Mouse (Mus musculus) kidney, adult 8-10 months (tissue): ENCODE measurements at regions not wholly inside any gene's neighbourhood (a gene's known extent, or its start where the extent isn't known, plus 50 kb on each side); places are given as distances from the start of the nearest gene placed in this dataset.

ENCODE experiments used
- DNase-seq, 2 experiments: peaks; one replicate each; pipeline ENCODE4 v3.0.0; 2022

DNA sequence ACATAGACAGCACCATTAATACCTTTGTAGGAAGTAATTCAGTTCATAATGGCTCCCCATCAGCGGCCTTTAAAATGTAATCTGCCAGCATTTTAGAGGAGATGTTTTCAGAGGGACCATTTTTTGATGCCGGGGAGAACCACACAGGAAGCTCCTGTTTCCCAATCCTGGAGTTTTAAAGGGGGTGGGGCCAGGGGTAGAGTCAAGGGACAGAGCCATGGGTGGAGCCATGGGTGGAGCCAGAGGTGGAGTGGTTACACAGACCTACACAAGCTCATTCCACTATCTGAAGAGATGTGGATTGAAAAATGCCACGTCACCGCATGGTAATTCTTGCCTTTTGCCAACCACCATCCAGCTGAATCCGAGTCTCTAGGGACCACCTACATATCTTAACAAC lies 67.1 kb upstream of the Plcl2 start:
- DNase-seq, result no peak

DNA sequence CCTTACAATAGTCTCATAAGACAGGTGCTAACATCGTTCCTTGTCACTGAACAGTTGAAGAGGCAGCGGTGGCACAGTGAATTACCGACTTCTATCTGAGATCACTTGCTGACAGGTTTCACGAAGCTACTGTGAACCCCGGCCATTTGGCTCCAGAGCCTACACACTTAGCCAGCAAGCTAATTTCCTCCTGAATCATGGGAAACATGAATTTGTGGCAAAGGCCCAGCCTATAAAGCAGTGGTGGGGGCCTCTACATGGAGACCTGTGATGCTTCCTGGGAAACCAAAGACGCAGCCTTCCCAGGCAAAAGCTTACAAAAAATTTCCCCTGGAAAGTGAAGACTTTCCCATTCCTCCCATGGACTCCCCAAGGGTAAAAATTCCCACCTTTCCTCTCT lies 66.3 kb upstream of the Plcl2 start:
- no peak for DNase-seq

DNA sequence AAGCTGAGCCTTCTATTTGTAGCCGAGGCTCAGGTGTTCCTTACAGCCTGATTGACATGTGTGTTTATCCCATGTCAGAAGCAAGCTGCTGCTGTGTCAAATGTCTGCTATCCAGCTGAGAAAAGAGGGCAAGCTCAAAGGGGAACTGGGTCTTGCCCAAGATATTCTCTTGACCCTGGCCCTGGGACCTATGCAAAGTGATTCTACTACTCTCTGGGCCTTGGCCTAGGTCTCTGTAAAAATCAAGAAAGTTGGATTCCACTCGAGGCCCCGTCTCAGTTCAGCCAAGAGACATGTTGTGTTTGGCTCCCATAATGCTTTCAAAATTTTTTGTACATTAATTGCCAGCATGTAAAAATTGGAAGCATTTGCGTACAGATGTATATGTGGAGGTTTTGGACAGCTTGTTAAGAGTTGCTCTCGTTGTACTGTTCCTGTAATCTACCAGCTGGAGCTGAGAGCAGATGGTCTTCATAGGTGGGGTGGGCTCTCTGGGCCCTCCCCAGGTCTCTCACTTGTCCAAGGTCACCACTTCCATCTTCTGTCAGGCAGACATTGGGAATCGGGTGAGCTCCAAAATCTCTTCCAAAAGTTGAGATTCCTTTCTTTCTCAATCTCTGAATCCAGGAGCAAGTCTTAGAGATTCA lies 65.7 kb upstream of the Plcl2 start:
- no peak for DNase-seq

DNA sequence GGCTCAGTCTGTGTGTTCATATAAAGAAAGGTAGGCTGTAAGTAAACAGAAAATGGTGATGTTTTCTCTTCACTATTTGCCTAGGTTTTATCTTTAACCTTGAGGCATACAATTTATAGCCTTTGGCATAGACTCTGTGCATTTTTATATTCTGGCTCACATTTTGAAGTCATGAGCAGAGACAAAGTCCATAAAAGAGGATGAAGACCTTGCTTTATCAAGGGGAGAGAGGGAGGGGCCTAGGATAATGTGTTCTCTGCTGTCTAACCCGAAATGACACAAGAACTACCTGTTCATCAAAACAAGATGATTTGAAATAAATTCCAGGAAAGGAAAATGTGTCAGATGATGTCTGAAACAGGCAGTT lies 65.2 kb upstream of the Plcl2 start:
- DNase-seq, result no peak

DNA sequence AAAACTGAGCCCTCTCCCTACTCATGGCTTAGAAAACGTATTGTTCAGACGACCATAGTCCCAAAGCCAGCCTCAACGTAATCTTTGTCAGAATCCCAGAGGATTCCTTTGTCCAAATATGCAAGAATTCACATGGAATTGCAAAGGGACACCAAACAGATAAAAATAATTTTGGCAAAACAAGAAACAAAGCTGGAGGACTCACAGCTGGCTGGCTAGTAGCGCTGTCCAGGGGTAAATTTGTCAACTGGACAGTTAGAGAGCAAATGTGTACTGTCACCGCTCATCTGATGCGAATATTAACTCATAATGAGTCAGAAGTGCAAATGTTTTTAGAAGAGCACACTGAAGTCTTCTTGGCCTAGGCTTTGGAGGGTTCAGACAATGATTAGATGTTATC lies 60.5 kb upstream of the Plcl2 start:
- DNase-seq, result no peak

DNA sequence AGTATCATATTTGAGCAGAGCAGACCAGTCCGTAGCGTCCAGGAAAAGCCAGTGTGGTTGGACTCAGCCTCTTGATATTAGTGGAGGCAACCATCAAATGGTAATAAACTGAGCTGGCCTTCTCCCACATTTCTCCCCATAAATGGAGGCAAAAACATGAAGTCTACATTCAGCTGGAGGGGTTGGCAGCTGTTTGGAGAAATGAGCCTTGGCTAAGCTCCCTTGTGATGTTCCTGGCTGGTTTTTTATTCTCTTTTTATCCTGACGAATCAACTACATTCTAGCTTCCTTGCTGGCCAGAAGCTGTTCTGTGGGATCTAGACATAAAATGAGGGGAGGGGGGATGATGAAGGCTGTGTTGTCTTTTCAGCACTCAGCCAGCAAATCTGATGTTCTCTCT lies 57.6 kb upstream of the Plcl2 start:
- no peak for DNase-seq

DNA sequence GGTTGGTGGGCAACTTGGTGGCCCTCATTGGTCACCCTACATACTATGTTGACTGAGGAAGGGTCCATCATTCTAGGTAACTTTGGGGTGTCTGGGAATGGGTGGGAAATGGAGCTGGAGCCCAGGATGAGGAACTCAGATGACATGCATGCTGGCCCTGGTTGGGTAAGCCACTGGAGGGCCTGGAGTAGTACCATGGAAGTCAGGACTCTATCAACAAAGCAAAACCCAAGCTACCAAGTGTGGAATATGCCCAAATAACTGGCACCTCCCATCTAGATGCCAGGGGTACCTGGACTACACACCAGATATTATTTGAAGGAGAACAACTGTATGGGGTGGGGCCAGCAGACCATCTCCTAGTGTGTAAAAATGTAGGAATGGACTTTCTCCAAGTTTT lies 55.7 kb upstream of the Plcl2 start:
- no peak for DNase-seq

DNA sequence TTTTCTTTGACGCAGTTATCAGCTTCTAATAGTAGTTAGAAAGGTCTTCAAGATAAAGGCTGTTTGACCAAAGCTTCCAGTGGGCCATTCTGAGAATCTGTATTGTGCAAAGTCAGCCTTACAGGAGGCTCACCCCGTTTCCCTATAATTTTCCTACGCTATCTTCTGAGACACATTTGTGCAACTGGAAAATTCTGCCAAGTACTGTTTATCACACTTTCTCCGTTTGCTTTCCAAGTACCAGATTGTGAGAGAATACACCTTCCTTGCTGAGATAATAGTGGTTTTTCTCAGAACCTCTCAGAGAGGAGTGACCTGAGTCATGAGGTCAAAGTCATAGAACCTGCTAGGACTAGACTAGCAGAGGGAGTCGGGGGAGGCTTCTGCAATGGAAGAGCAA lies 55.2 kb upstream of the Plcl2 start:
- no peak for DNase-seq

DNA sequence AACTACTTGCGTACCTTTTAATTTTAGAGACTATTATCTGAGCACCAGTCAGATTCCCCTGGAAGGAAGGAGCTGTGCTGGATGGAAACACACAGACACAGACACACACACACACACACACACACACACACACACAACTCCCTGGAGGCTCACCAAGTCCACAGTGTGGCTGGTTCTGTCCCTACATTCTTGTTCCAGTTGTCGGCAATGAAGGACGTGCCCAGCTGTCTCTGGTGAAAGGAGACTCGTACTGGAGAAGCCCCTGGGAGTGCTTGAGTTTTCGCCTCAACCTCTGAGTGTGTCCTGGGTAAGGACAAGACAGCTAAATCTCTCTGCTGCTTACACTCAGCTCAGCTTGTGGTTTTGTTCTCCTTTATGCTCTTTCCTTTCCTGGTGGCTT lies 54.3 kb upstream of the Plcl2 start:
- no peak for DNase-seq

DNA sequence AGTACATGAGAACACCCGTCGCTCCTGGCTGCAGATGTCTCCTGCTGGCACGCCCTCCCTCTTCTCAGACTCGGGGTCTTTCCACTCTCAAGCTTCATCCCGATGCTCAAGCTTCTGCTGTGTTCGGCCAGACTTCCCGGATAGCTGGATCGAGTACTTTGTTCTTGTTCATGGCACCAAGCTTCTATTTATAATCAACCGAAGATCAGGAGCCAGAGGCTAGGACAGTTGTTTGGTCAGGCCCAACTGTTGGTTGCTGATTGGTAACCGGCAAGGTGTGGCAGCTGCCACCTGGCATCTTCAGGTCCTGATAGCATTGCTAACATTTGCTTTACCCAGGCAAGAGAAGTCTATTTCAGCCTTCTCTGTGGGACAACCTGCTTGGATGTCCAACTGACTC lies 53.5 kb upstream of the Plcl2 start:
- no peak for DNase-seq

DNA sequence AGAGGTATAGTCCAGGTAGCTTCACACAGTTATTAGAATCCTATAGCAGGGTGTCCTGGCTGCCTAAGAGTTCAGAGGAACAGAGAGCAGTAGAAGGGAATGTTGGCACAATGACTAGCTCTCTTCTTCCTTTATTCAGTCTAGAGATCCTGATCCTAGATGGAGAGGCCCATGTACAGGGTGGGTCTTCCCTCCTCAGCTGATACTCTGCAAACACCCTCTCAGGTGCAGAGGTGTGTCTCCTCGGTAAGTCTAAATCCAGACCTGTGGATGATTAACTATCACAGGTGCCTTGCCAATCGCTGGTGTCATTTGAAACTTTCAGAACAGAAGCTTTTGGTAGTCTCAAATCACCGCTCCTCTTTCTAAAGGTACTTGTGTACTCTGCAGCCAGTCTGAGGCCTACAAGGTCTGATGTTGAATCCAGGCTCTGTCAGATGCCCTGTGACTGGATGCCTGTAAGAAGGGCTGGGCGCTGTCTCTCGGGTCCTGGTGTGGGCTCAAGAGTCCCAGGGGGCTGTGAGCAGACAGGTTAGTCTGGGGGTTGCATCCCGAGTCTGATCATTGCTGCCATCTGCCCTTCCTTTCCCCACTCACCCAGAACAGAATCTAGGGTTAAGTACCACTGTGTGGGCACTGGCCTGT lies 52.0 kb upstream of the Plcl2 start:
- DNase-seq, result no peak

DNA sequence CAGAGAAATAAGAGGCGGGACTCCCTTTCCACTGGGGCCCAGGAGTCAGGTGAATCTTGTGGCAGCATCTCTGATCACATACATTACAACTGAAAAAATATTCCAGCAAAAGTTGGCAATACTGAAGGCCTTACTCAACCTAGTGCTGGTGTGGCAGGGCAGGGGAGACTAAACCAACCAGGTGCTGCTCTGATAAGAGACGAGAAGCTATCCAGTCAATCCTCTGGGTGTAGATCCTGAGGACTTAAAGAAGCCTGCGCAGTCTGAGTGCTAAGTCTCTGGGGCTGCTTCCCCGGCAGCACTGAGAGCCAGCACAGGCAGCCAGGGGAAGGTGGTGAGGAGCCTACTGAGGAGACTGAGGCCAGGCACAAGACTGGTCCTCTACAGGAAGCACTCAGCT lies 51.0 kb upstream of the Plcl2 start:
- no peak for DNase-seq
